Mouse (Mus musculus) lung, postnatal 36 days (tissue): ENCODE measurements at regions not wholly inside any gene's neighbourhood (a gene's known extent, or its start where the extent isn't known, plus 50 kb on each side); places are given as distances from the start of the nearest gene placed in this dataset.
A peak's percentile ranks its signal among the peaks of the same experiment; 100 is the strongest.
"Not testable (repeated sequence)": the region's sequence is repeated elsewhere in the genome, so short reads cannot be mapped to it uniquely, and the experiment has no call there.

Experiments used
- DNase-seq: peaks from one replicate; pipeline ENCODE4 v3.0.0; 2022; ENCODE audit warnings: mixed read lengths

DNA sequence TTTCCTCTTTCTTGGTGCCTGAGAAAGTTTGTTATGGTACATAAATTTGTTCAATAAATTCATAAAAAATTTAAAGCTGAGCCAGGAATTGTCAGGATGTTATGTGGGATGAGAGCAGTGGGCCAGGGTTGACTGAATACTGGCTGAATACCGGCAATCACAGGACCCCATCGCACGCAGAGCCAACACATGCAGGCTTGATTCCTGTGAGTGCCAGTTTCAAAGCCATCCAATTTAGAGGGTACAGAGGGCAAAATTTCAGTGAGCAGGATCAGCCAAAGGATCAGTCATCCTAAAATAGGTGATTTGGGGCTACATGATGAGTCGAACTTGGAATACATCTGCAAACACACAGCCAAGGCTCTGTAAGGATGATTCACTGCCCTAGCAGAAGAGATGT is 583.6 kb upstream of the Nectin3 start:
- no peak for DNase-seq

DNA sequence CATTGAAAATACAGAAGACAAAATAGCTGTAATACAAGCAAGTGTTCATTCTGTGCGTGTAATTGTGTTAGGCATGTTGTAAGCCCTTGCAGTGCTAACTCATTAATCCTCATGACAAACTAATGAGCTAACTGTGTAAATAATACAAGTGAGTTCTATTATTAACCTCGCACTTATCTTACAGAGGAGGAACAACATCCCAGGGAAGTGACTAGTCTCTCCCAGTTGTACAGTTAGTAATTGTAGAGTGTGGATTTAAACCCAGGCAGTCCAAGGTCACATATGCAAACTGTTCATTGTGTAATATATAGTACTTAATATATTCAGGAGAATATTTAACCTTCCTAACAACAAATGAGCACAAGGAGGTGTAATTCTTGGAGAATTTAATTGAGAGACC is 582.0 kb upstream of the Nectin3 start:
- no peak for DNase-seq

DNA sequence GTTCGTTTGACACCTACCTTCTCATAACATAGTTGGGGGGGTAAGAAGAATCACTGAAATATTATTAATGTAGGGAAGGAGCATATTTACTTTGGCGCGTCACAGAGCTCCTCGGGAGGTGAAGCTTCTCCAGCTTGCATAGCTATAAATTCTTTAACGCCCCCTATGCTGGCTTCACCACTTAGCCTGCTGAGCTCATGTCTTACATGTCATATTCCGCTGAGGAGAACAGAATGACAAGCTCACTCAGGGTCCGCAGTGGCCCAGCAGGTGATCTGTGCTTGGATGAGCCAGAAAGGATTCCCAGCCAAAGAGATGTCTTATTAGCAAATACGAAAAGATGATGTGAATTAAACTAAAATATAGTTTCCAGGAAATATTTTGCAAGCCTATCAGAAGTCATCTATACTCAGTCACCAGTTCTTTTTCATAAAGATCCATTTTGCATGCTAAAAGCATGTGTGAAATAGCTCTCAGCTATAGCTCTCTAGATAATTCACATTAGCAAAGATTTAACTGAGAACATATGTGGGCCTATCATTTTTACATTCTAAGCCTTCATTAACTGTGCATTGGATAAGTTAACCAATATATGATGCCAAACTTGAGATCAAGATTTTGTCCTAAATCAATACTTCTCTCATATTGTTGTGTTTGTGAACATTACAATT is 561.1 kb upstream of the Nectin3 start:
- no peak for DNase-seq

DNA sequence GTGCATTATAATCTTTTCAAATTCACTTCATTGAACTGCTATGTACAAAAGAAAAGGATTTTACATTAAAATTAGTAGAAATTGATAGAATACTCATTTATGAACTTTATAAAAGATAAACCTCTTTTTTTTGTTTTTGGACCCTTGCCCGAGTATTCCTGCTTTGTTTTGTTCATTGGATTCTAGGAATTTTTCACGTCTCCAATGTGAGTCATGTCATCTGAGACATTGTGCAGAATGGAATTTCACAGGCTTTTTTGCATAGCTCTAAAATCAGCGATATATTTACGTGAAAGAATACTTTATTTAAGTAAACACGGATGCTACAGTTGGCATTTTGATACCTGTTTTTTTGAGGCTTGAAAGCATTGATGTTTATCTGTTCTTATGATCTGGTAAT is 560.5 kb upstream of the Nectin3 start:
- DNase-seq, result no peak

DNA sequence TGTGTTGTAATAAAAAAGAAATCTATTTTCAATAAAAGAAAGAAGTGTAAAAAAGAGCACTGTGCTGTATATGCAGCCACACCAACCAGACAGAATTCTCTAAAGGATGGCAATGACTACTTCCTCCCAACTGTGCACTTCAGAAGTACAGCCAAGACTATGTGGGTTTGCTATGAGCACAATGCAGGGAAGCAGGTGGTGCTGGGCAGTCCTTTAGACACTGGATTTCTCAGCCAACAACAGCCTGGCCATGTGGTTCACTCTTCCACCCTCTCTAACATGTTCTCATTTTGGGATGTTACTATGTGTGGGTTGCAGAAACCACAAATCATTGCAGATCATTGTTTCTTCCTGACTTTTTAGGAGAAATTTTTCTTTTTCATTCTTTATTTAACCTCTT is 527.6 kb upstream of the Nectin3 start:
- DNase-seq, result no peak

DNA sequence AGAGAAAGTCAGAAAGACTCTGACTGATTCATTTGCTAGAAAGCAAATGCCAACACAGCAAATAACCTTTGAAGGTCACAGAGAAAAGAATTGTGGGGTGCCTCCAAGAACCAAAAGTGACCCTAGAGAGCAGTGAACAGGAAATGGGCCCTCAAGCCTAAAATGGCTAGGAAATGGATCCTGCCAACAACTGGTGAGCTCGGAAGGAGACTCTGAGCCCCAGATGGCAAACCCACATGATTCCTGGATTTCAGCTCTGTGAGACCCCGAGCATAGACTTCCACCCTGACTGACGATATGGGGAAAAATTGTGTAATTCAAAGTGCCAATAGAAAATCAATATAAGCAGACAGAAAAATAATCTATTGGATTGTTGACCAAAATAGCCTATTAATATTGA is 519.2 kb upstream of the Nectin3 start:
- DNase-seq, result no peak

DNA sequence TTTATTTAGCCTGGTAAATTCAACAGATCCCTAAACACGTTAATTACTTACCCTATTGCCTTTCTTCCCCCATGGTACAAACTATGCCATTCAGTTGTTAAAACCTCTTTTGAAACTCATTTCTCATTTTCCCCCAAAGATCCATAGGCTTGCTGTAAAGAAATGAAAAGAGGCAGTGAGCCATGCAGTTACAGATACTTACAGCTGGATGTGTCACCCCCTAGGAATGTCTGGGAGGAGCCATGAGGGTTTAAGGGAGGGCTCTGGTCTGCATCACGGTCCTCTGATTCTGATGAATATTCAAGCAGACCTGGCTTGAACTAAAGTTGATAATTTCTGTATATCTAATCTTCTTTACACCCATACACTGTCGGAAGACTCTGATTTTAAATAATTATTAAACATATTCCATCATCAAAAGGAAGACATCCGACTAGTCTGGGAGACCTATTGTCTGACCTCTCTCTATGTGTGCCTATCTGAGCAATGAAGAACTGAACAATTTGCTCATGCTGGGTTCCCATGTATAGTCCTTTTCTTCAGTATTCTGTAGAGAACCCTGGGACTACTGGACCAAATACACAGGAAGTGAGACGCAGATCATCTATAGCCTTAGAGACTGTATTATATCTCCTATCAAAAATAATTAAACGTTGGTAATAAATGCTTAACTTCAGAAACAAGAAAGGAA is 484.7 kb upstream of the Nectin3 start:
- DNase-seq, result no peak

DNA sequence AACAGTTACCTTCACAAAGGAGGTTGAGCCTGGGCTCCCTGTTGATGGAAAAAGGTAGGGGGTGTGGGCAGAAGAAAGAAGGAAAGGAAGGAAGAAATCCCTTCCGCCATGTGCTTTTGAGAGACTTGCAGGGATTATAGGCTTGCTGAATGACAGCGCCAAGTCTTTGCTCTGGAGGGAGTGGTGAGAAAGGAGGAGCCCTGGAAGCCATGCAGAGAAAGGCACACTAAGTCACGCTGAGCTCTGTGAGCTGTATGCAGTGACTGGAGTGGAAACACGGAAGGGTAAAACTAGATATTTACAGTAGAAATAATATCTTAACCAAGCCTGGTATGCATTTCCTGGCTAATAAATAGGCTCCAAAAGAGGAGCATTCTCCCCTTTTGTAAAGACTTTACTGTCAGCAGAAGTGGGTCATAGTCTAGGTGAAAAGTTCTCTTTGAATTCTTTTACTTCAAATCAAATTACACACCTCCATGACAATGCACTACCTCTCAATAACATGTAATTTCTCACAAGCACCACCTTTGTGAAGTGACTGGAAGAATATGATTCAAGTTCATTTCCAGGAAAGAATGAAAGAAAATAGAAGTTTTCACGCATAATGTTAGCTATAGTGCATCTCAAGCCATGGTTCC is 484.1 kb upstream of the Nectin3 start:
- no peak for DNase-seq

DNA sequence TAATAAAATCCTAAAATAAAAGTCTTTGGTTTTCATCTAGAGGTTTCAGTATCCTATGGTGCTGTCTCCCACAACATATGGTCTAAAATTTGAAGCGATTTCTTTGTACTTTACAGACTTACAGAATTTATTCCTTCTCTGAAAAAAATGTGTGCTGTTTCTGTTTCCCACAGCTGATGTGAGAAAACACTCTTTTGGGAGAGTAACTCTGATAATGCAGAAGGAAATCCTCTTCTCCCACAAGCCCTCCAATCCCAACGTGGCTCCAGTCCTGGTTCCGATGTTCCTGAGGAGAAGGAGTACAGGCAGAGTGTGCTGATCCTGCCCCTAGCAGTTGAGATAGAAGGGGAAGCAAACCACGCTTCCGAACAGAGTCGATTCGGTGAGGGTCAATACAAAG is 467.4 kb upstream of the Nectin3 start:
- no peak for DNase-seq

DNA sequence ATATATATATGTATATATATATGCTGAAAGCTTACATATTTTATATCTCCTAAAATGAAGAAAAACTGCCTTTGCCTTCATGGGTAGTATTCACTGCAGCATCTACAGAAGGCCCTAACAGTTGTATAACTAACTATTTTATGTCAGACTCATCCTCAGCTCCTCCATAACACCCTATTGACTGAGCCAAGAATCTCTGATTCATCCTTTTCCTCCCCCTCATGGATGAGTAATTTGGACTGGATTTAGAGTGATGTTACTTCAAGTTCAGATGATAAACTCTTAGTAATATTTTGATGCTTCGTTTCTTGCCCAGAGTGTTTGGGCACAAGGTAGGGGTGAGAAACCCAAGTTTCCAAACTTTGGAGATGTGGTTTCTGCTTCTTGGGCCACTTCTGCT is 458.7 kb upstream of the Nectin3 start:
- DNase-seq, result no peak

DNA sequence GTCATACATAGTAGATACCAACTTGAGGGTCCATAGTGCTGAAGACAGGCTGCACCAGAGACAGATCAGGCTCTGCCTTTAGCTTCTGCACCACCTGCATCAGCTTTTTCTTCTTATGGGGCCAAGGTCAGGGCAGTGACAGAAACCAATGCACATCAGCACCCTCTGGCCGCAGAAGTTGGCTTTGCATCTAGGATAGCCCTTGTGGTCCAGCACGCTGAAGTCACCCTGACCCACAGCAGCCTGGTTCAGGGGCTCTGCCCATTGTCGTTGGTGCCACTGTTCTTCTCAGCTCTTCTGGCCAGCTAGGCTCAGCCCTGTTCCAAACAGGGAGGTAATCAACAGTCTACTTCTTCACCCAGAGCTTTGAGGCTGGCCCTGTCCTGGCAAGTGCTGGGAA is 427.7 kb upstream of the Nectin3 start:
- DNase-seq, result peak; percentile 9

DNA sequence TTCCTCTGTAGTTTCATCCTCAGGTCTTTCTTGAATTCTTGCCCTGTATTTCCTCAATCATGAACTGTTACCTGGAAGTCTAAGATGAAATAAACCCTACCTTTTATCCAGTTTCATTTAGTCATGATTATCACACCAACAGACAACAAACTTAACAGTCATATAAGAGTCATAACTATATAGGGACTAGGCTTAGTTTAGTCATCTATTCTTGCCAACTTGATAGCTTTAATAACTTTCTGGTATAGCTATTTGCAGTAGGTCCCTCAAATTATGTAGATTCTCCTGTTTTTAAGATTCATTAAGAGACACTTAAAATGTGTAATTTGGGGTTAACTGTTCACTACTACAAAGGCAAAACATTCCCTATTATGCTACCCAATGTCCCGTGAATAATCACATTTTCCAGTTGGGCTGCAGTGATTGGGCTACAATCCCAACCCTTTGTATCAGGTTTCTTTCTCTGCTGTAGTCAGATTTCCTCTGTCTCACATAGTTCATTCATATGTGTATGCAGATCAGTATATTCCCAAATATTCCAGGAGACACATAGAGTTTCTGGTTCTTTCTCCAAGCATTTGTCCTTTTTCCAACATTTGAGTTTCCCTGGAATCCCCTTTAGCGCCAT is 396.4 kb upstream of the Nectin3 start:
- DNase-seq, result no peak

DNA sequence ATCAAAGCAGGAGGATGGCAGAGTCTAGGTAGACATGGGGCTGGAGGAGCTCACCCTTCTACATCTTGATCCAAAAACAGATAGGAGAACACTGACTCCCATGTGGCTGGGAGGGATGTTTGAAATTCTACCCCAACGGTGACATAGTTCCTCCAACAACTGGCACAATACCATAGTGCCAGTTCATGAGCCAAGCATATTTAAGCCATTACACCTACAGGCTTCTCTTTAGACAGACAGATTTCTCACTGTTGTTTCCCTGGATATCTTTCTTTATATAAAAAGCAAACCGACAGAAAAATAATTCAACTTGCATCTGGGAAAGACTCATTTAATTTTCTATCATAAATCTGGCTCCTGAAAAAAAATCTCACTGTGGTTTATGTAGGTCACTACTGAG is 380.4 kb upstream of the Nectin3 start:
- no peak for DNase-seq

DNA sequence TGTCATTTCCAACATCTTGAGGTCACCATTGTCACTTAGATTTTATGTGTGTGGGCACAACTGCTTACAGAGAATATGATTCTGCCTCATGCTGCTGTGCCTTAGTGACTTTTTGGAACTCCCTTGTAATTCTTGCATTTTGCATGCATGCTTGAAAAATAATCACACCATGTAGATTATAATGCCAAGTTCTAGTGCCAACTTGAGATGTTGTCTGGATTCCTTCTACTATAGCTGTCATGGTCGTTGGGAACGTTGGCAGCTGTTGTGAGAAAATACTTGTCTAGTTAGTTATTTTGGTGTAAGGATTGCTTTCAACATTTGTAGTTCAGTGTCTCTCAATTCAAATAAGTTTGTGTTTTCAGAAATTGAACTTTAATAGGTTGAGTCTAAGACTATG is 365.6 kb upstream of the Nectin3 start:
- no peak for DNase-seq

DNA sequence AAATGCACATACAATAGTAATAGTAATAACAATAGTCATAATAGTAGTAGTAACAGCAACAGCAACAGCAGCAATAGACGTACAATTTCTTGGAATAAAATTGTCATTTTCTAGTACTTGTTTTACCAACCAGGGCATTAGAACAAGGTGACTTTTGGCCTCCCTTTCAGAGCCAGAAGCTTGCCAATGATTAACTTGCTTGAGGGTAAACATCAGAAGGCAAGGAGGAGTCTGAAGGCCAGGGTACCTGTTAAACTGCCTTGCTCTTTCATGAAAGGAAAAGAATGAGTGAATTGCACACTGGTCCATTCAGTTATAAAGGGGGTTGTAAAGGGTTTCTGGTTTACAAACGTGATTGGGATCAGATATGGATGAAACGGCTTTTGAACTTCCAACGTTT is 351.2 kb upstream of the Nectin3 start:
- peak; percentile 3 for DNase-seq

DNA sequence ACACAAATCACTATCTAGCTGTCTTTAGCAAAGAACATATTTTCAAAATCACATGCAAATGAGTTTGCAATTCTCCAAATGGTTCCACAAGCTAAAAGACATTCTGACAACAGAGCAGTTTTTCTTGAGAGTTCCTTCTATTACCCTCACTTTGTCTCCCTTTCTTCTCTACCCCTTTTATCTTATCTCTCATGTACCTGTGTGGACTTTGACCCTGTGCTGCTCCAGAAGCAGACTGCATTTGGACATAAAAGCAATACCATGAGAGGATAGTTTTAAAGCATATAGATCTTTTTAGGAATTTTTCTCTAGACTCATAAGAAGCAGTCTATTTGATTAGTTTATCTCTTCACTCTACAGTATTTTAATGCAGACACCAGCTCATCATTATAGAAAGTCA is 350.4 kb upstream of the Nectin3 start:
- no peak for DNase-seq

DNA sequence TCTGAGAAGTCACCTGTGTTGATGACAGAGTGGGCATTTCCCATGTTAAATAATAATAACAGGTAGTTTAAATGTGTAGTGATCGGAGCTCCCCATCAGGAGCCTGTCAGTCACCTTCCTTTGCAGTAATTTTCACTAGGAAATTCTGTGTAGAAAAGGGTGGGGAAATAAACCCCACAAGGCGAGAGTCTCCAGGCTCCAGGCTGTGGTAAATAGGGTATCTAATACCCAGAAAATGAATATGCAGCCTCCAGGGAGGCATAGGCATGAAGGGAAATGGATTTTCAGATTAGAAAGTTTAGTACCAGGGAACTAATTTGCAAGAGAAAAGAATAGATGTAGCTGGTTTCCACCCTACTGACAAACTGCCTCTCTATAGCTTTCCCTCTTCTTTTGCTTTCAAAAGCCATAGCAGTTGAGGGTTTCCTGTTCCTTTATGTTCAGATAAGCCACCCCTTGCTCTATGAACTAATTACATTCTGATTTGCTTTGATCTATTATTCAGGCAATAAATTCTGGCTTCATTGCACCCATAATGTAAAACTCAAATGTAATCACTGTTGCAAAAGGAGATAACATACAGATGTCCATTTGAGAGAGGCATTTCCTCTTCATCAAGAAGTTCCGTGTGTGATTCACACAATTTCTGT is 349.5 kb upstream of the Nectin3 start:
- DNase-seq, result no peak

DNA sequence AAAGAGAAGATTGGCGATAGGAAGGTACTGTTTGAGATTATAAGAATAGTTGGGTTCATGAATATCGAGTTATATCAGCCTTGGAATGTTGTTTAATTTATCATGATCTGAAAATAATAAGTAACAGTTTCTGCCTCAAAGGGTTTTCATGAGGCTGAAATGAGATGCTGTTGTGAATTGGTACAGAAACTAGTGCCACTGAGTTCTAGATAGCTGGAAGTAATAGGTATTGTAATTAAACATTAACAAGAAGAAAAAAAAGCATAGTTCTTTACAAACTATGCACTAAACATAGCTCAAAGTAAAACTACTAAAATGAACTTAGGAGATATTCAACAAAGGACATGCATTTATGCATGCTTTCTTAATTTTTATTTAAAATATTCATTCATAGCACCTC is 342.9 kb upstream of the Nectin3 start:
- no peak for DNase-seq

DNA sequence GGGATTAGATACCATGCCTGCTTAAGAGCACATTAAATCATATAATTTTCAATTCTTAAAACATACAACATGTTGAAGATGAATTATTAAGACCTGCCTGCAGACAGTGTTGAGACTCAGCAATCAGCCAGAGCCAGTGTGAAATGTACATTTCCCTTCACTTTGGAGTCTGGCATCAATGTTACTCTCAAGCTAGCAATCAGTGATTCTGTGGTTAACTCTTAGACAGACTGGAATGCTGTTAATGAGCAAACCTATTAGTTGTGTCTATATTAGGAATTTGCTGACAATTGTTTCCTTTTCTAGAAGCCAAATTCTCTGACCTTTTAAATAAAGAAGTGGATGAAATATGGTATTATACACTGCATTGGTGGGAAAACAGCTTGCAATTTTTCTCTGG is 342.4 kb upstream of the Nectin3 start:
- no peak for DNase-seq

DNA sequence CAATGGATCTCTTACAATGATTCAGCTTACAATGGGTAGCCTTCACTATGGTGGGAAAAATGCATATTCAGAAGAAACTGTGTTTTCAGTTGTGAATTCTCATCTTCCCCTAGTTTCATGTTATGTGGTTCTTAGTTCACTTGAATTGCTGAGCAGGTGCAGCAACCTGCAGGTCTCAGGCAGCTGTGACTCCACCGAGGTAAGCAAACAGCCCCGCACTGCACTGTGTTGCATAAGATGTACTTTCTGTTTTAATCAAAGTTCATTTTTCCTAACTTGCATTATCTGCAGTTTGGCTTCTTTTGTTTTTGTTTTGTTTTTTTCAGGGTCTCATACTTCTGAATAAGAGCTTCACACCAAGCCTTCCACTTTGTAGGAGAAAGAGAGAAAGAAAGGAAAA is 326.8 kb upstream of the Nectin3 start:
- DNase-seq, result peak; percentile 3

DNA sequence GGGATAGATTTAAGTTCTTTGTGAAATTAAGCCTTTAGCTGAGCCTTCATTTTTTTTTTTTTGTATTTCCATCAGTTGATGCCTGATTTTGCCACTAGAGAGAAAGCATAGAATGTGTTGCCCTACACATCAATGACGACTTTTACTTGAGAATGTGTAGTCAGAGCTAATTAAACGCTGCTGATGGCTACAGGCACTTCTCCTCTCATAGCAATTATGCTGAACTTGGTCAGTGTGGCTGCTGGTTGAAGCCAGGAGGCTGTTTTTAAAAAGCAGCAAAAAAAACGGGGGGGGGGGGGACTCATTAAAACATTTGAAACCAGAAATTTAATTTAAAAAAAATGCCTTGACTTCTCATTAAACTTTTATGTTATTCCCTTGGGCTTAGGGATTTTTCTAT is 324.4 kb upstream of the Nectin3 start:
- DNase-seq, result no peak

DNA sequence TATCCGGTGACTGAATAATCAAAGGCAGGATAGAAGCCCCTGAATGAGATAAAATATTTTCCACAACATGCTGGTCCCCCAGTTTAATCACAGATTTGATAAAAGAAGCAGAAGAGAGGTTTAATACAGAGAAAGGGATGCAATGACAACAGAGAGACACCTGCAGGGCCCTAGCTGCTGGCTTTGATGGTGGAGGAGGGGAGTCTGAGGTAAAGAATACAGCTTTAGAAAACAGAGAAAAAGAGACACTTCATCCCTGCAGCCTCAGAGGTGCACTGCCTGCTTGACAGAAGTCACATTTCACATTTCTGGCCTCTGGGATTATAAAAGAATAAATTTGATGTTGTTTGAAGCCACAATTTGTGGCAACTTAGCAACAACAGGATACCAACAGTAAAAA is 319.9 kb upstream of the Nectin3 start:
- no peak for DNase-seq

DNA sequence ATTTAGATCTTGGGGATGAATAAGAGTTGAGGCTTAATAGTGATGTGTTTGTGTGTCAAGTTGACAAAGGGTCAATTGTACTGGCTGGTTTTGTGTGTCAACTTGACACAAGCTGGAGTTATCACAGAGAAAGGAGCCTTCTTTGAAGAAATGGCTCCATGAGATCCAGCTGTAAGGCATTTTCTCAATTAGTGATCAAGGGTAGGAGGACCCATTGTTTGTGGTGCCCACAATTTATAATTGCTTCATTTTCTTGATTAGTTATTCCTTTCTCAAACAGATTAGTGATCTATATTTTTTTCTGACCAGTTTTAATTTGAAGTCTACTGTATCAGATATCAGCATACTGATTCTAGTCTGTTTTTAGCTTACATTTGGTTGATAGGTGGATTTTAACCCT is 313.5 kb upstream of the Nectin3 start:
- DNase-seq, result not testable (repeated sequence)

DNA sequence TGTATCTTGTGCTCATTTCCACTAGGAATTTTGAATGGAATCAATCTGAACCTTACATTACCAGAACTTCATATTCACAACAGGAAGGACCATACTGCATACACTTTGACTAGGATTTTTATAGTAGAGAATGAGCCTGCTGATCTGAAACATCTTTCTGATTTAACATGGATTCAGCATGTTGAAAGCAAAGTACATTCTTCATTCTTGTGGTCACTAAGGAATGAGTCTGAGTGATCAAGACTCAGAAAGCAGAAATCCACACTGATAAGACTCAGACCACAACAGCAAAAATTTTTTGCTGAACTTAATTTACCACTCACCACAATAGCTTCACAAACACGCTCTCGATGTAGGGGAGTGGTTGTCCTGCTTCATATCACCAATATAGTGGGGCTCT is 309.2 kb upstream of the Nectin3 start:
- DNase-seq, result no peak
